Mouse (Mus musculus): ENCODE measurements at regions not wholly inside any gene's neighbourhood (a gene's known extent, or its start where the extent isn't known, plus 50 kb on each side); places are given as distances from the start of the nearest gene placed in this dataset.
"Not testable (repeated sequence)": the region's sequence is repeated elsewhere in the genome, so short reads cannot be mapped to it uniquely, and the experiment has no call there.

- DNase-seq, result peak; percentile 42 to 54
Observed at GRCm38 (mm10) chr10:50370611-50371010, 221.9 kb upstream of the Ascc3 start.

- not testable (repeated sequence) for DNase-seq
Observed at GRCm38 (mm10) chr10:50392617-50393016, 199.9 kb upstream of the Ascc3 start.

Measured in cerebellum, adult 18-20 months (tissue).